Mouse (Mus musculus) neural tube, embryonic 14.5 days (tissue): ENCODE measurements around the gene Zfp810. TPM values are rescaled to one million over a fixed set of nuclear protein-coding genes. Genes with fewer than 3 reads are reported as not detected.

Experiments
- ATAC-seq: fragments of 200-750 bp; cut with Nextera tagmentation; 2 replicates; pipeline ENCODE4 v1.8.0; 2017; ENCODE audit warnings: low read depth, mild to moderate bottlenecking, moderate TSS enrichment, moderate library complexity
- H3K27ac ChIP-seq: fragments of 300-500 bp; sonication (generic); 2 replicates; pipeline ENCODE4 v1.5.1; 2014; ENCODE audit warnings: low read depth, mild to moderate bottlenecking, control low read depth, low read length, moderate library complexity, mixed read lengths
- H3K27me3 ChIP-seq: fragments of 300-500 bp; sonication (generic); 2 replicates; pipeline ENCODE4 v1.6.1; 2014; ENCODE audit warnings: low read length; ENCODE audit not compliant: control insufficient read depth, insufficient read depth
- H3K36me3 ChIP-seq: fragments of 300-500 bp; sonication (generic); 2 replicates; pipeline ENCODE4 v1.6.1; 2014; ENCODE audit warnings: low read length, mixed read lengths; ENCODE audit not compliant: control insufficient read depth, insufficient read depth
- H3K4me1 ChIP-seq: fragments of 300-500 bp; sonication (generic); 2 replicates; pipeline ENCODE4 v1.6.1; 2014; ENCODE audit warnings: low read length; ENCODE audit not compliant: control insufficient read depth, insufficient read depth
- H3K4me2 ChIP-seq: fragments of 300-500 bp; sonication (generic); 2 replicates; pipeline ENCODE4 v1.6.1; 2014; ENCODE audit warnings: mild to moderate bottlenecking, low read depth, low read length, control low read depth
- H3K4me3 ChIP-seq: fragments of 300-500 bp; sonication (generic); 2 replicates; pipeline ENCODE4 v1.5.1; 2014; ENCODE audit warnings: low read depth, low read length, control low read depth, mixed read lengths
- H3K9ac ChIP-seq: fragments of 300-500 bp; sonication (generic); replicated peaks from 2 replicates; pipeline ENCODE4 v1.6.1; 2014; ENCODE audit warnings: low read depth, mild to moderate bottlenecking, control low read depth, low read length, mixed read lengths
- H3K9me3 ChIP-seq: fragments of 300-500 bp; sonication (generic); 2 replicates; pipeline ENCODE4 v1.6.1; 2016; ENCODE audit warnings: low read length; ENCODE audit not compliant: control insufficient read depth
- WGBS: fragments of 180-500 bp; shearing (Covaris S2); extraction: QIAGEN DNeasy Blood & Tissue Kit; methylation state at CpG from one replicate; pipeline ENCODE4 v1.1.7; 2014; 5-methylcytosine and 5-hydroxymethylcytosine counted together
- polyA plus RNA-seq: library from polyadenylated mRNA; unstranded; fragments of >200 nt; fragmentation: Nextera tagmentation; extraction: Ambion mirVana; gene quantifications from 2 replicates; pipeline ENCODE4 v1.2.1, GENCODE M21; 2014

The Zfp810 gene
- polyA plus RNA-seq, 1 experiment from 2014 or later: 42.8 TPM

GRCm38 (mm10) chr9:22244242-22244641 is 63.2 kb downstream of the Zfp810 start:
- no peak overlapping the region for H3K27ac ChIP-seq
- WGBS: 92% methylated on average over 2 of the region's 2 CpGs
- peaks cover 24% of the 10 kb centered on the region; the same call in 1 of the 2 replicates for H3K36me3 ChIP-seq
- H3K9me3 ChIP-seq: no peaks in the 10 kb centered on the region; the same call in 1 of the 2 replicates
- no peaks in the 10 kb centered on the region for H3K27me3 ChIP-seq
- H3K9ac ChIP-seq: no peak overlapping the region
- H3K4me1 ChIP-seq: no peaks in the 10 kb centered on the region
- H3K4me2 ChIP-seq: no peak overlapping the region
- ATAC-seq: no peak
- no peak overlapping the region for H3K4me3 ChIP-seq

GRCm38 (mm10) chr9:22240001-22240400 is 67.4 kb downstream of the Zfp810 start:
- no peaks in the 10 kb centered on the region for H3K4me1 ChIP-seq
- H3K36me3 ChIP-seq: peaks cover 17% of the 10 kb centered on the region; the same call in 1 of the 2 replicates
- H3K9ac ChIP-seq: no peak overlapping the region
- H3K9me3 ChIP-seq: no peaks in the 10 kb centered on the region; the same call in 1 of the 2 replicates
- no peak overlapping the region for H3K4me2 ChIP-seq
- 96% methylated on average over 4 of the region's 4 CpGs for WGBS
- no peaks in the 10 kb centered on the region for H3K27me3 ChIP-seq
- no peak overlapping the region for H3K4me3 ChIP-seq
- no peak for ATAC-seq
- H3K27ac ChIP-seq: no peak overlapping the region

- Histone ChIP-seq H3K9me3 (no peaks in the 10 kb centered on the region), H3K27ac (no peak overlapping the region), H3K27me3 (no peaks in the 10 kb centered on the region), H3K9ac (no peak overlapping the region), H3K4me1 (no peaks in the 10 kb centered on the region), H3K36me3 (no peaks in the 10 kb centered on the region), H3K4me3 (no peak overlapping the region), H3K4me2 (no peak overlapping the region)
- no peak for ATAC-seq
Observed at GRCm38 (mm10) chr9:22230556-22230955, 76.9 kb downstream of the Zfp810 start.

- Histone ChIP-seq H3K27me3 (no peaks in the 10 kb centered on the region), H3K4me2 (no peak overlapping the region), H3K9ac (no peak overlapping the region), H3K4me3 (no peak overlapping the region), H3K36me3 (no peaks in the 10 kb centered on the region), H3K27ac (no peak overlapping the region), H3K9me3 (no peaks in the 10 kb centered on the region), H3K4me1 (no peaks in the 10 kb centered on the region)
- 94% methylated on average over 3 of the region's 3 CpGs for WGBS
- no peak for ATAC-seq
Observed at GRCm38 (mm10) chr9:22230061-22230460, 77.4 kb downstream of the Zfp810 start.

- WGBS: 91% methylated on average over 7 of the region's 7 CpGs
- Histone ChIP-seq H3K4me1 (no peaks in the 10 kb centered on the region), H3K27me3 (no peaks in the 10 kb centered on the region), H3K4me3 (no peak overlapping the region), H3K9ac (no peak overlapping the region), H3K36me3 (no peaks in the 10 kb centered on the region), H3K9me3 (no peaks in the 10 kb centered on the region), H3K4me2 (no peak overlapping the region), H3K27ac (no peak overlapping the region)
- ATAC-seq: no peak
Observed at GRCm38 (mm10) chr9:22229386-22230026, 77.9 kb downstream of the Zfp810 start.

- Histone ChIP-seq H3K9ac (no peak overlapping the region), H3K9me3 (no peaks in the 10 kb centered on the region), H3K4me2 (no peak overlapping the region), H3K4me1 (no peaks in the 10 kb centered on the region), H3K4me3 (no peak overlapping the region), H3K36me3 (no peaks in the 10 kb centered on the region), H3K27me3 (no peaks in the 10 kb centered on the region), H3K27ac (no peak overlapping the region)
- ATAC-seq: no peak
- WGBS: 80% methylated on average over 15 of the region's 15 CpGs
Observed at GRCm38 (mm10) chr9:22226846-22227245, 80.6 kb downstream of the Zfp810 start.

Other genes starting within 250 kb of the Zfp810 start
- not detected in 2 replicates for gene Gm49318, start 236.4 kb downstream of the Zfp810 start, polyA plus RNA-seq
- gene Zfp653, start 236.3 kb downstream of the Zfp810 start, polyA plus RNA-seq: 13.5 and 14.2 TPM in 2 replicates
- 56.8 and 64.2 TPM in 2 replicates for gene Ecsit, start 222.2 kb downstream of the Zfp810 start, polyA plus RNA-seq
- 0.43 and 0.66 TPM in 2 replicates for gene Cnn1, start 208.4 kb downstream of the Zfp810 start, polyA plus RNA-seq
- 177 and 196 TPM in 2 replicates for gene Elof1, start 190.5 kb downstream of the Zfp810 start, polyA plus RNA-seq
- 0.26 and 0.40 TPM in 2 replicates for gene Acp5, start 171.9 kb downstream of the Zfp810 start, polyA plus RNA-seq
- 91.8 and 99.3 TPM in 2 replicates for gene Pigyl, start 150.8 kb downstream of the Zfp810 start, polyA plus RNA-seq
- 0.17 and 0.67 TPM in 2 replicates for gene Zfp872, start 119.6 kb downstream of the Zfp810 start, polyA plus RNA-seq
- 10.7 and 12.0 TPM in 2 replicates for gene Zfp809, start 81.9 kb downstream of the Zfp810 start, polyA plus RNA-seq
- gene Zfp599, start 47.8 kb downstream of the Zfp810 start, polyA plus RNA-seq: 9.0 and 10.8 TPM in 2 replicates
- 2.3 and 5.3 TPM in 2 replicates for gene Anln, start 81.5 kb upstream of the Zfp810 start, polyA plus RNA-seq
- 11.3 and 15.1 TPM in 2 replicates for gene 9530077C05Rik, start 103.9 kb upstream of the Zfp810 start, polyA plus RNA-seq
- not detected in 2 replicates for gene Gm17545, start 146.6 kb upstream of the Zfp810 start, polyA plus RNA-seq
- gene Rp9, start 162.1 kb upstream of the Zfp810 start, polyA plus RNA-seq: 71.1 and 75.9 TPM in 2 replicates
- 19.1 and 19.4 TPM in 2 replicates for gene Bbs9, start 168.1 kb upstream of the Zfp810 start, polyA plus RNA-seq